Mouse (Mus musculus): ENCODE data around the gene Ccdc157. TPM values are rescaled to one million over a fixed set of nuclear protein-coding genes. Genes with fewer than 3 reads are reported as not detected.

The Ccdc157 gene
- total RNA-seq, 2 experiments from 2014 or later, result 3.1 to 3.2 TPM

DNA sequence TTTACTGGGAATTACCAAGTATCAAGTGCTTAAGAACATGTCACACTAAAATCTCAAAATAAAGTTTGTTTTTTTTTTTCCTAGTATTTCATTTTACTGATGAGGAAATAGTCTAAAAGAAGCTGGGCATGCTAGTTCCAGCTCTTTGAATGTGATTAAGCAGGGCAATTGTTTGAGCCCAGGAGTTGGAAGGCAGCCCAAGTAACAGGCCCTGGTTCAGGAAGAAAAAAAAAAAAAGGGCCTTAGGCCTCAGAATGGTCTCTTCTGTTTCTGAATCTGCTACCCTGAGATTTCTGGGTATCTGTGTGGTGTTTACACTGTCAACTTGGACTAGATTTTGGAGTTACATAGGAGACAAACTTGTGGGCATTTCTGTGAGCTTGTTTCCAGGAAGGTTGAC is 23.4 kb upstream of the Ccdc157 start:
- DNase-seq, result no peak

DNA sequence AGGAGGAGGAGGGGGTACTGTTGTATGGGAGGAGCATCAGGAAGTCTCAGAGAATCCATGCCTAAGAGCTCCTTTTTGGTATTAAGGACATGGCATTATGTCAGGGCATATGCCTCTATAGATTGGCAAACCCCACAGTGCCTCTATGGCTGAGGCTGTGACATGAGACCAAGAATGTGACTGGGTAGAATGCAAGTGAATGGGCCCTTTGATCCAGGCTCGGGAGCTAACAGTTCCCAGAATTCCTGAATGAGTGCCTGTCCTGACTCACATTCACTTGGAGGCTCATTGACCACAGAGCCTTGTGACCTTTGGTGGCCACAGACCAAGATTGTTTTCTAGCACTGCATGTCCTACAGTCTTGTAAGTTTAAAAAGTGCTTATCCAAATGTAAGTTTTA is 22.0 kb upstream of the Ccdc157 start:
- DNase-seq, result no peak

DNA sequence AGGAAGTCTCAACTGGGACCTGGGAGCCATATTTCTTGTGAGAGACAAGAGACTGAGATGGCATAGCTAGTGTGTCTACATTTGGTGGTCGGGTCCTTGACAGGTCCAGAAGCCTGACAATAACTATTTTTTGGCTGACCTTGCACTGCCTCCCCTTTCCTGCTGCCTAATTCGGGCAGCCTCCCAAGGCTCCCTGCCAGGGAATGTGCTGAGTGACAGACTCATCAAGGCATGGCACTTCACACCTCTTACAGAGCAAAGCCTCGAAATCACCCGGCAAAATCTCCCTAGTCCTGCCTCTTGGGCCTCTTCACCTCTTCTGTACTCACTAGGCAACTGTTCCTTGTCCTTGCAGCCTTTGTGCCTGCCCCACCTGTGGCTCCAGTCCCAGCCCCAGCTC is 17.6 kb upstream of the Ccdc157 start:
- DNase-seq, result no peak

DNA sequence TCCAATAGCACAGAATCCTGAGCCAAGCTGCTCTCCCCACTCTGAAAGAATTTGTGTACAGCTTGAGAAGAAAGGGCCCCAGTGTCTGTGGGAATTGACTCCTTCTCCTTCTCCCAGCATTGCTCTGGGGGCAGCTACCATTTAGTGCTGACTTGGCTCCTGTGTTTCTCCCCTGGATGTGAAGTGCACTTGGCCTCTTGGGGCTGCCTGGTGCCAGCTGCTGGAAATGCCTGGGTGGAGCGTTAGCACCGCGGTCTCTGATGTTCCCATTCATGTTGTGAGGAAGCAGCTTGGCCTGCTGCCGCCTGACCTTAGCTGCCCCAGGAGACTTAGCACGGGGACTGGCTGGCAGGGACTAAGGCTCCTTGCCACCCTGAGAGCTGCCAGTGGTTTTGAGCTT is 14.5 kb upstream of the Ccdc157 start:
- peak; percentile 88 for DNase-seq

DNA sequence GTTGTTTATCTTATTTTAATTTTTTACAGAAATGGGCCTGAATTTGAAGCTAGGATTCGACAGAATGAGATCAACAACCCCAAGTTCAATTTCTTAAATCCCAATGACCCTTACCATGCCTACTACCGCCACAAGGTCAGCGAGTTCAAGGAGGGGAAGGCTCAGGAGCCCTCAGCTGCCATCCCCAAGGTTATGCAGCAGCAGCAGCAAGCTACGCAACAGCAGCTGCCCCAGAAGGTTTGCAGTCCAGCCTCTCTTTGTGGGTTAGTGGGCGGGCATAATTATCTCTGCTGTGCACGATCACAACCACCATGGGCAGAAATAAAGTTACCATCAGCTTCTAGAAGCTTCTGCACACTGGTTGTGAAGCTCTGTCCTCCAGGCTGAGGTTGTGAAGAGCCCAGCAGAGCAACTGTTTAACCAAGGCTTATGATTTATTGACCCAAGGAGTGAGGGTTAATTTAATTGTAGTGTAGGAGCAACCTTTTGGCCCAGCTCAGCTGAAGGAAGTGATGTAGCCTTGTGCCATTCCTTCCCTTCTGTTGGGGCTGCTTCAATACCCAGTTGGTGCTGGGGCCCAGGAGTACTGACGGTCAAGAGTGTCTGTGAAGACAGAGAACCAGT is 6.5 kb upstream of the Ccdc157 start:
- DNase-seq, result no peak

DNA sequence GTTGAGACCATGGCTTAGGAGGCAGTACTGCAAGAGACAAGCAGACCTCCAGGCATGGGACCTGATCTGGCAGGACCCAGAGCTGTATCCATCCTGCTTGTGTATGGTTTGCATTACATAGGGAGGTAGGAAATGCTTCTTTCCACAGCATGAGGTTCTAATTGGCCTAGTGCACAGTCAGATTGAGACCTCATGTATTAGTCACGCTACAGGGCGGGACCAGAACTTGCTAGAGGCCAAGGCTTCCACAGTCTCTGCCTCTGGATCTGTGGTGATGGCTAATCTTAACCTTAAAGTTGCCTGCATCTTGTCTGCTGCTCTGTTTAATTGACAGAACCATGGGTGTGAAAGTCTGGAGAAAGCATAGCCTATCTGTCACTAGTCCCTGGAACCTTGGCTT is 4.6 kb upstream of the Ccdc157 start:
- no peak for DNase-seq

DNA sequence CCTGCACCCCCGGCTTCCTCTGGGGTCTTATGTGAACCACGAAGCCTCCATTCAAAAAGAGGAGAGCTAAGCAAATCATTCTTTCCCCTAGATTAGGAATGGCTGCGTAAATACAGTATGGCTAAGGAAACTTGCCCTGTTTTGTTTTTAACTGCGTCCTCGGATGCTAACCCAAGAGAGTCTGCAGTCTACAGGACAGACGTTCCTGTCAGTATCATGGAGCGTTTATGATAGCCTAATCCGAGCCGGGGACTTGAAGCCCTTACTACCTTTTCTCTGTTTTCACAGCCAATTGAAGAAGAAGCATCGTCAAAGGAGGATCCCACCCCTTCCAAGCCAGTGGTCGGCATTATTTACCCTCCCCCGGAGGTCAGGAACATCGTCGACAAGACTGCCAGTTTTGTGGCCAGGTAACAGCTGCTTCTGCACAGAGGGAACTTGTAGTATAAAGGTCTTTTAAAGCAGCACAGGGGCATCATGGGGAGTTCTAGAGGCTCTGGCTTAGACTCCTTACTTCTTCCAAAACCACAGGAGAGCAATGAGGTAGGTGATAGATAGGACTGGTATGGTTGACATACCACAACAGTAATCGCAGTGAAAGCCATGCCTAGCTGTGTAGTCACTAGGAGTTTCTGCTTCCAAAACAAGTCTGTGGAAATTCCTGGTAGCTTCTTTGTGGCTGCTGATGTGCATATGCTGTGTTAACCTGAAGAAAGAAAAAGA is 826 bp upstream of the Ccdc157 start:
- DNase-seq, result no peak

DNA sequence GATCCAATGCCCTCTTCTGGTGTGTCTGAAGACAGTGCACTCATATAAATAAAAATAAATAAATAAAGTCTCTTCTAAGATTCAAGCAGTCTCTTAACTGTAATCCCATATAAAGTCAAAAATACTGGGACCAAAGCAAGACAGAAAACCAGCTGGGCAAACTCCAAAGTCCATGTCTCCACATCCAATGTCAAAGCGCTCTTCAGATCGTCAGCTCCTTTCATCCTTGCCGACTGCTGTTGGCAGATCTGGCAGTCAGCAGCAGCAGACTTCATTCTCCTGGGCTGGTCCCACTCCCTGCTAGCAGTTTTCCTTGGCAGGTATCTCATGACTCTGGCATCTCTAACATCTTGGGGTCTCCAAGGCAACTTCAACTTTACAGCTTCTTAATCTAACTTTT is 1.4 kb downstream of the Ccdc157 start:
- no peak for DNase-seq

DNA sequence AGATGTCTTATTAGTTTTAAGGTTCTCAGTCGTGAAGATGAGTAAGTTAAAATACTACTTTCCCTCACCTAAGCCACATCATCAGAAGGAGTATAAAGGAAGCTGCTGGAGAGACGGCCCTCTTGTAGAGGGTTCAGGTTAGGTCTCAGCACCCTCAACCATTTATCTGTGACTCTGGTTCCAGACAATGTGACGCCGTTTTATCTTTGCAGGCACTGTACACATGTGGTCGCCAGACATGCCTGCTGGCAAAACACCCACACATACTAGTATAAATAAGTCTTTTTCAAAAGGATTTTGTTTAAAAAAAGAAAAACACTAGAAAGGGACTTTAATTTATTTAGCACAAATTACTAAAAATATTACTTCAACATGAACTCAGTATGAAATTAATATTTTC is 4.5 kb downstream of the Ccdc157 start:
- DNase-seq, result no peak

DNA sequence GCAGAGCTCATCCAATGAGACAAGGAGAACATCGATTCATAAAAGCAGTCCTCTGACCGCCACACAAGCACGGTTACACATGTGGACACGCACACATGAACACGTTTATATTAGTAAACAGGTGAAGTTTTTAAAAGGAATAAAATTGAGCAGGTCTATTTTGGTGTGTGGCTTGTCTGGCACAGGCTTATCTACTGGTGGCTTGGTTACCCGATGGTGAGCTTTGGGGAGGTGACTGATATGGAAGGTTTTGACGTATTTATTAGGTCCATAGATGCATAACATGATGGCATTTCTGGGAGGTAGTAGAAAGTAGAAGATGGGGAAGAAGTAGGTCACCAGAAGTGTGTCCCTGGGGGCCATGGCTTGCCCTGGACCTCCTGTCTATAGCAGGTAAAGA is 6.4 kb downstream of the Ccdc157 start:
- no peak for DNase-seq

DNA sequence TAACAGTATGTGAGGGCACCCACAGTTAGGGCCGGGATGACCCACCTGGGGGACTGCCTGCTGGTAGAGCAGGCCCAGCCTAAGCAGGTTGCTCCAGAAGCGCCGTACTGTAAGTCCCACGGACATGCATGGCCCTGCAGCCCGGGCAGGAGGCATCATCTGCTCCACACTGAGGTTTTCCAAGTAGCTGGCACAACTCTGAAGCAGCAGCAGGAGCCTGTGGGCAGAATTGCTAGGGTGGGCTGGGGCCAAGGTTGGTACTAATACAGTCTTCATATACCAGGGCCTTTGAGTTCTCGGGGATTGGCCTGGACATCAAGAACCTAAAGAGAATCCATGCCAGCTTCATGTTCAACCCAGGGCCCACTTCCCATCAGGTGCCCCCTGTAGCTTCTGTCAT is 10.2 kb downstream of the Ccdc157 start:
- DNase-seq, result no peak

DNA sequence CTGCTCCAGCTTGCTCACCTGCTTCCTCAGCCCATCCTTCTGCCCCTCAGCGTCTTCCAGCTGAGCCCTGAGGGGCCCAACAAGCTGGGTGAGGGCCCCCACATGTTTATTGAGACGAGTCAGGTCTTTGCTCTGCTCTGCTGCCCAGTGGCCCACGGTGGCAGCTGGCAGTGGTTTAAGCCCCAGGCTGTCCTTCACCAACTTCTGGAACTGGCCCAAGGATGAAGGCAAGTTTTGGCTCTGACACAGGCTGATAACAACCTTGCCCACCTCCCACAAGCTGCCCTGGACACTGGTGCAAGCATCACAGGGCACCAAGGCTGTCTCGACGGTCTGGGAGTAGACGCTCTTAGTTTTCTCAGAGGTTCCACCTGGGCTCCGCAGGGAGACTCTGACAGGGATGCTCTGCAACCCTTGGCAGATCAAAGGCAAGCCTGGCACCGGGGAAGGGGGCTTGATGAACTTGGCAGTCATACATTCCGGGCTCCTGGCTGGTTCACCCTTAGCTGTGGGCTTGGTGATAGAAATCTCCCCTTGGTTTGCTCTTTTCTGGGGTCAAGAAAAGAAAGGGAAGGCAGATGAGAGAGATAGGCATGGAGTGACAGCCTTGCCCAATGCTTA is 11.4 kb downstream of the Ccdc157 start:
- DNase-seq, result no peak

DNA sequence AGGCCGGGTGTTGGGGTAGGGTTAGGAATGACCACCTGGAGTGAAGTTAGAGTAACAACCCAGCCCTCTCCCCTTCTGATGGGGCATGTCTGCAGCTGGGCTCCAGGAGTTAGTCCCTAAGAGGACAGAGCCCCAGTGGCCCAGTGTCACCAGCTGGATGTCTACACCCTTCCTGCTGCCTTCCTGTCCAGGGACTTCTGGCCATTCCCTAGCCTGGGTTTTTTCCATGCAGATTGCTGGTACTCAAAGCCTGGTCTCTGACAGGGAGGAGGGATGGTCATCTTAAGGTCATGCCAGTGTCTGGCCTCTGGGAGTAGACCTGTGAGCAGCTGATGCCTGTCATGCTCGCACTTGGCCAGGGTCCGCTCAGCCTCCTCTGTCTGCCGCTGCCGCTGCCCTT is 12.0 kb downstream of the Ccdc157 start:
- no peak for DNase-seq

DNA sequence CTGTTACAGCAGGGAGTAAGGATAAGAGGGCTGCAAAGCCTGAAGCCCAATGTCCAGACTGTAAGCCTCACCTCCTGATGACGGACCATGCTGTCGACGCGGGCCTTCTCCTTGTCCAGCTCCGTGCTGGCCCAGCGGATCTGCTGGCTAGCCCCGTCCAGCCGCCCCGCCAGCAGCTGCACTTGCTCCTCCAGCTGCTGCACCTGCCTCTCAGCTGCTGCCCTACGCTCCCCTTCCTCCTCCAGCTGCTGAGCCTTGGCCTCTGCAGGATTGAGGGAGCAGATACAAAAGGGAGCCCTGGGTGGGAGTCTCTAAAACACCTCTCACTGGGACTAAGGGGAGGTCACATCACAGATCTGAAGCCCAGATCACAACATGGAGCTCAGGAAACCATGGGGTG is 13.0 kb downstream of the Ccdc157 start:
- no peak for DNase-seq

DNA sequence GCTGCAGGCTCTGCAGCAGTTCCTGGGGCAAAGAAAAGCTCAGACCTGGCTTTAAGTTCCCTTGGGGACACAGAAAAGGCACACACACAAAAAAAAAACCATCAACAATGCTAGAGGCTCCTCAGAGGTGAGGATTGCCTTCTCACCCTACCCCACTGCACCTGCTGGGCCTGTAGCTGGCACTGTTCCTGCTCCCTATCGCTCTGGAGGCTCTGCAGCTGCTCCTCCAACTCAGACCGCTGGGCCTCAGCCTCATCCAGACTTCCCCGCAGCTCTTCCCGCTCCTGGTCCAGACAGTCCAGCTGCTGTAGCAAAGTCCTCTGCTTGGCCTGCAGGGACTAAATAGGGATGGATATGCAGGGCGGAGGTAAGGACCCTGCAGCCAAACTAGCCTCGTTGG is 13.7 kb downstream of the Ccdc157 start:
- no peak for DNase-seq

DNA sequence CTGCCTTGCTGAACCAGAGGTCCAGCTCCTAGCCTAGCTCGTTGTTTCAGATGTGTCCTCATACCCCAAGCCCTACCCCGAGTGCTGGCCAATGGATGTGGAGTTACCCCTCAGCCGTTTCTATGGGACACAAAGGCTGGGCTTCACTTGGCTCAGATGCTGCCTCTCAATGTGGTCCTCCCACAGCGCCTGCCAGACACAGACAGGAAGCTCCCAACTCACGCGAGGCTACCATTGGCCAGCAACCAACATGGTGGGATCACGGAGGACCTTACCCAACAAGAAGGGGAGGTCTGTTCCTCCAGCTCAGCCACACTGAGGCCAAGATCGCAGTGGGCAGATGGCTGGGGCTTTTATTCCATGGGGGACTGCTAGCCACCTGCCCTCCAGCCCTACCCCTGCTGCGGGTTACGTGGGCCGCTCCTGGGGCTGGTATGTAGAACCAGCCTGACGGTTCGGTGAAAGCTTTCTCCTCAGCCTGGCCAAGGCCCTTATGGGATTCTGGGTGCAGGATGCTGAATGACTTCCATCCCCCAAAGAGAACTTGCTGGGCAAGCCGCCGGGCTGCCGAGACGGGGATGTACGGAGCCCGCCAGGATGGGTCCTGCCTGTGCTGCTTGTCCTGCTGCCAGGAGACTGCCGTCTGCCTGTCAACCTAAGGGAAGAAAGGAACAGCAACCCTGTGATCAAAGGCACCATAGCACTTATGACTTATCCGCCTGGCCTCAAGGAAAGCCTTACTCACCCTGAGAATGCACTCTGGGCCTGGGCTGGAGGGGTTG is 16.6 kb downstream of the Ccdc157 start:
- DNase-seq, result no peak

DNA sequence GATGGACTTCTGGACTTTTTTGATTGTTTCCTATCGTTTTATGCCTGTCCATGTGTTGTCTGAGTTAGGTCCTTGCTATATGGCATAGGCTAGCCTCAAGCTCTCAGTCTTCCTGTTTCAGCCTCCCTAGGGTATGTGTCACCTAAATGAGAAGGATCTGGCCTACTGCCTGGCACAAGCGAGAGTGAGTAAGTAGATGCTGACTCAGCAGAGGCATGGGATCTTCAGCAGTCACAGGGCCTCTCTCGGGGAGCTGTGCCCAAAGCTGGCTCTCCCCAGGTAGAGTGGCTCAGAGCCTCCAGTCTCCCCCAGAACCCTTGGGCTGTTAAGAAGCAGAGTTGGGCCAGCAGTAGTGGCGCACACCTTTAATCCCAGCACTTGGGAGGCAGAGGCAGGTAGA is 17.7 kb downstream of the Ccdc157 start:
- DNase-seq, result no peak

DNA sequence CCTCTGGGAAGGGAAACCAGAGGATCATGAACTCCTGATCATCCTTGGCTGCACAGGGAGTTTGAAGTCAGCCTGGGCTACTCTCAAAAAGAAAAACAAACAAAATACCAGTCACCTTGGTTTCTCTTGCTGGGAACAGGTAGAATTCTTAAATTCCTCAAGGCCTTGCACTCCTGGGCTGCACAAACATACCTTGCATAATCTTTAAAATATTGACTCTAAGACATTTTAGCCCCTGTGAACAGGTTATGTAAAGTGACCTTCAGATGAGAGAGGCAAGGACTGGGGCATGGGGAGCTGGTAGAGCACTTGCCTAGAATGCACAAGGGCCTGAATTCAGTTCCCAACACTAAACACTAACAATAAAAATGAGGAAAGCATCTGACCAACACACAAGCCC is 18.6 kb downstream of the Ccdc157 start:
- DNase-seq, result no peak

DNA sequence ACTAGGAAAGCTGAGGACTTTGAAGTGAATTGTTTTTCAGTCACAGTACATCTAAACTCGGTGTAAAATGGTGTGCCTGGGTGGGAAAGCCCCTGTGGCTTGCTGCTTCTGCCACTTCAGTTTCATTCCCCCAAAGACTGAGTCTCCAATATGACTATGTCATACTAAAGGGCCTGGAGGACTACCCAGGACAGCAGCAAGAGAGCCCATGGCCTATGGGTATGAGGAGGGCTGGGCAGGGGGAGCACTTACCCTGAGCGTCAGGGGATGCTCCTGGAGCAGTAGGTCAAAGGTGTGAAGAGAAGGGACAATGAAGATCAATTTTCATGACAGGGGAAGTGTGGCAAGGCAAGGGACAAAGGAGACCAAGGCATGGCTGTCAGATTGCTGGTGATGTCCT is 21.1 kb downstream of the Ccdc157 start:
- DNase-seq, result no peak

DNA sequence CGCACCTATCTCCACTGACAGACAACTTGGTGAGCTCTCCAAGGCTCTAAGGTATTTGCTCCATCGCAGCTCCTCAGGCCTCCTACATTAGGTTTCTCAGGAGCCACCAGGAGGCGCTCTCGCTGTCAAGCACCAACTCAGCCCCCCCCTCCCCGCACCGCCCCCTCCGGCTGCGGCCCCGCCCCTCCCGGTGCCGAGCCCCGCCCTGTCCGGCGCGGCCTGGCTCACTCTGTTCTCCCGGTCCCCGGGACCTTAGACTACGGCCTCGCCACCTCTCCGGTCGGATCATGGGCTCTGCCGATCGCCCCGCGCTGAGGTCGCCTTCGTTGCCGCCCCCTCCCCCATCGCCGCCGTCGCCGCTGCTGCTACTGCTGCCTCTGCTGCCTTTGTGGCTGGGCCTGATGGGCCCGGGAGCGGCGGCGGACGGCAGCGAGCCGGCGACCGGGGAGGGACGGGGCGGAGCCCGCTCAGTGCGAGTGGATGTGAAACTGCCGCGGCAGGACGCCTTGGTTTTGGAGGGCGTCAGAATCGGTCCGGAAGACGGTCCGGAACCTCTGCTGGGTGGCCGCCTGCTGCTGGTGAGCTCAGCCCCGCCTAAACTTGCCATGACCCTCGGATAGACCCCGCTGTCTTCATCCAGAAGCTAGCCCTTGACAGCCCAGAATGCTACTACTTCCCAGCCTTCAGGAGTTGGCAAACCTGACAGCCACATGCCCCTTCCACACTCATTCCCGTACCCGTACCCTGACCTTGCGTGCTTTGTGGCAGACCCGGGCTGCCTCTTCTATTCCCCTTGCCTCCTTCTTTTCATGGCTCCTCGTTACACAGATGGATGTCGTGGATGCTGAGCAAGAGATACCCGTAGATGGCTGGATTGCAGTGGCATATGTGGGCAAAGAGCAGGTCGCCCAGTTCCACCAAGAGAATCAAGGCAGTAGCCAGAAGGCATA is 24.8 kb downstream of the Ccdc157 start, which contains the start of gene Rnf215:
TSS of gene Rnf215 (plus strand) at position 217 of the 950 bp plus-strand sequence.
- DNase-seq, result peak; percentile 88

DNA sequence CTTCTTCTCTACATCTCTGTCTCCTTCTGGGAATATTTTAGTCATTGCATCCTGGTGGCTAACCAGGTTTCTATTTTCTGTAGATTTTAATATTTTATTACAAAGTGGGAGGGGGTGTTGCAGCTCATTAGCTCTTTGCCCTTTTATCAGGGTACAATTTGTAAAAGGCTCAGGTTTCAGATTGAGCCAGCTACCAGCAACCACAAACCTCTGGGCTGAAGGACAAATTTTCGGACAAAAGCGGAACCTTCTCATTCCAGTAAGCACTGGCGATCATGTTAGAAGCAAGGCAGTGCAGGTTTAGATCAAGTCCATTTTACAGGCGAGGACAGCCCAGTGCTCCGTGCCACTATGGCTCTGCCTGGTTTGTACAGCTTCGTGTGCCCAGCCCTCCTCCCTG is 25.7 kb downstream of the Ccdc157 start:
- no peak for DNase-seq

DNA sequence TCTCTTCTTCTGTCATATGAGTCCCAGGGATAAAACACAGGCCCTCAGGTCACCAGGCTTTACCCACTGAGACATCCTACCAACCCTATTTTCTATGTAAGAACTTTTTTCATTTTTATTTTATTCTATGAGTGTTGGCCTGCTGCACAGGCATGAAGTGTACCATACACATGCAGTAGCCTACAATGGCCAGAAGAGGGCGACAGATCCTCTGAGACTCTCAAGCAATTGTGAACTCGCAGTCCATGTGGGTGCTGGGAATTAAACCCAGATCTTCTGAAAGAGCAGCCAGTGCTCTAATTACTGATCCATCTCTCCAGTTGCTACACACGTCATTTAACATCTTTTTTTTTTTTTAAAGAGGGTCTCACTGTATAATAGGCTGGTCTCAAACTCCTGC is 26.6 kb downstream of the Ccdc157 start:
- no peak for DNase-seq
